Mouse (Mus musculus) spleen, postnatal 0 days (tissue): Measurements from ENCODE around the gene Azi2. TPM values are rescaled to one million over a fixed set of nuclear protein-coding genes. Genes with fewer than 3 reads are reported as not detected.

Experiments used
- polyA plus RNA-seq: library from polyadenylated mRNA; unstranded; fragments of >200 nt; fragmentation: Nextera tagmentation; extraction: Ambion mirVana; gene quantifications from 2 replicates; pipeline ENCODE4 v1.2.1, GENCODE M21; 2015

Azi2 gene
- polyA plus RNA-seq, result 43.2 and 48.3 TPM in 2 replicates

DNA sequence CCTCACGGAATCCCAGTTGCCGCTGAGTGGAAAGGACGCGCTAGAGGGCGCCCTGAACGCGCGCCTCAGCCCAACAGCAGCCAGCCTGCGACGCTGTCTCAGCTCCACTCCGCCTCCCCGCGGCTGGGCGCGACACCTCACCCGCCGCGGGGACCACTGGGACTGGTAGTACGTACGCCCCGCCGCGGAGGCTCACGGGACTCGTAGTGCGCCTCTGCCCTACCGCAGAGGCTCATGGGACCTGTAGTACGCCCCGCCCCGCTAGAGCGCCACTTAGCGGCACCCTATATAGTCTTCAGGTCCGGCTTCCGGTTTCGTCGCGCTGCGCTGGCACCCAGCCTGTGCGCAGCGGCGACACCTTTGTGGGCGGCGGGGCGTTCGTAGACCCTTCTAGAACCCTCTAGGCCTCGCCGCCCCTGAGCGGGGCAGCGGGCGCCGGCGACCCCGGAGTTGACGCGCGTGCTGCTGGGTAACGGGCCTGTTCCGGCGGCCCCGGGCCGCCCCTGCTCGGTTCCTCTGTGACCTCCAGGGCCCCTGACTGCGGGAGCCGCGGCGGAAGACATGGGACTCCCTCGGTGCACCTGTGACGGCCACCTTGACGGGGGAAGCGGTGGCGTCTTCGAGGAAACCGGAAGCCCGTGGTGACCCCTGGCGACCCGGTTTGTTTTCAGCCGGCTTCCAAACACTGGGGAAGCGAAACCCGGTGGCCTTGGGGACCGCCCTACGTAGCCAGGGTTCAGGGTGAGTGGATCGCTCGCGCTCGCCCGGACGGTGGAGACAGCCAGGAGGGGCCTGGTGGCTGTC is at the start of gene Azi2:
TSS of gene Azi2 (plus strand) at position 282 of the 804 bp plus-strand sequence.

Other genes starting within 250 kb of the Azi2 start
- 41.6 and 43.9 TPM in 2 replicates for gene Cmc1, start 109.7 kb downstream of the Azi2 start, polyA plus RNA-seq